Mouse (Mus musculus): ENCODE measurements at regions not wholly inside any gene's neighbourhood (a gene's known extent, or its start where the extent isn't known, plus 50 kb on each side); places are given as distances from the start of the nearest gene placed in this dataset.
A peak's percentile ranks its signal among the peaks of the same experiment; 100 is the strongest.

GRCm38 (mm10) chr5:4595010-4595409 lies 162.8 kb downstream of the Fzd1 start:
- peak in 1 of 2 experiments; percentile 10 for DNase-seq

DNA sequence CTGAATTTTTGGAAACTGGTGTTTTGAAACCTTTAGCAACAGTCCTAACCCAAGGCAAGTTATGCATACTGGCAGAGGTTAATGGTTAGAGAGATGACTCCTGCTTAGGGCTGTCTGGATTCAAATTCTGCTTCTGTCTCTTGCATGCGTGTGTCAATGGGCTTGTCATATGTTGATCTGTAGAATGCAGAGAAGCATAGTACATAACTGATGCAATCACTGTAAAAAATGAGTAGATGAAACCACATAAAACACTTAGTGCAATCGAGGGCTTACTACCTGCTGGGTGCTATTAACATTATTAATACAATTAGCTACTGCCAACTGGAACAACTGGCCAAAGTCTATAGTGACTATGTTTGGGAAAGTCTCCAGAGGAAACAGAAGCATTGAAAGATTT lies 163.3 kb downstream of the Fzd1 start:
- DNase-seq: no peak

DNA sequence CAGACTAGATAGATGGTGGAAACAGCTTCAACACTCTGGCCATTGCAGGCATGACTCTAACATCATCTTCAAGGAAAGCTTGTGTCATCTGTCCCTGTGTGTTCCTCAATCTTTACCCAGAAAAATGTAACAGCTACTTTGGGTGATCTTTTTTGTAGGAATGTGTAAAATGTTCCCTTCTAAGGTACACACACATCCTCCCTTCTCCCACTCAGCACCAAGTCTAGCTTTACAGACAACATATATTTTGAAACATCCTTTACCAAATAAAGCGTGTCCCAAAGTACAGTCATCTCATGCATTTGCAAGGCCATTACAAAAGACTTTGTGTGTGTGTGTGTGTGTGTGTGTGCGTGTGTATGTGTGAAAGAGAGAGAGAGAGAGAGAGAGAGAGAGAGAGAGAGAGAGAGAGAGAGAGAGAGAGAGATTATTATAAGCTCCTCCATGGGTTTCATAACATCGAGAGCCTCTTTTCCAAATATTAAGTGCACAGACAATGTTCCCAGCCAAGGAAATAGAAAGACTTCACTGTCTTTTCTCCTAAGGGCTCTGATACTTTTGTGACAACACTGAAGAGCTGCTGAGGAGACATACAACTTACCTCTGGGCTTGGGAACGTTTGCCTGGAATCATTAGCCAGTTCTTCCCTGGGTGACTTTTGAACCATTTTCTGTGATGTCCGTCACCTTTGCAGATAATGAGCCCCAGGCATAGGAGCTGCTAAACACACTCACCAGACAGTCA lies 164.0 kb downstream of the Fzd1 start:
- DNase-seq: no peak

DNA sequence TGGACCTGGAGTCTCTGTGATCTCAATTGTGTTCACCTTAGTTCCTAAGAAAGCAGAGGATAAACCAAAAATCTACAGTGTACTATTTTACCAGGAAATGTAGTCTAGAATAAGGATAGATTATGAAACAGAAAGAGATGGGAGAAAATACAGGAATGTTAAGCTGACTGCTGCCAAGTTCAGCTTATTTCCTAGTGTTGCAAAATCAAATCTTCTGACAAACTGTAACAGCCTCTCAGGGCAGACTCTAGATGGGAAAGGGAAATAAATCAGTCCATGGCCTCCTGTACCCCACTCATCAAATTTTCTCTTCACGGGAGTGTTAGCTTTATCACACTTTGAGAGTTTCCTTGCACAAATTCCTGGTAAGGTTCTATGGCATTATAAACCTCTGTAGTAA lies 166.1 kb downstream of the Fzd1 start:
- no peak for DNase-seq

DNA sequence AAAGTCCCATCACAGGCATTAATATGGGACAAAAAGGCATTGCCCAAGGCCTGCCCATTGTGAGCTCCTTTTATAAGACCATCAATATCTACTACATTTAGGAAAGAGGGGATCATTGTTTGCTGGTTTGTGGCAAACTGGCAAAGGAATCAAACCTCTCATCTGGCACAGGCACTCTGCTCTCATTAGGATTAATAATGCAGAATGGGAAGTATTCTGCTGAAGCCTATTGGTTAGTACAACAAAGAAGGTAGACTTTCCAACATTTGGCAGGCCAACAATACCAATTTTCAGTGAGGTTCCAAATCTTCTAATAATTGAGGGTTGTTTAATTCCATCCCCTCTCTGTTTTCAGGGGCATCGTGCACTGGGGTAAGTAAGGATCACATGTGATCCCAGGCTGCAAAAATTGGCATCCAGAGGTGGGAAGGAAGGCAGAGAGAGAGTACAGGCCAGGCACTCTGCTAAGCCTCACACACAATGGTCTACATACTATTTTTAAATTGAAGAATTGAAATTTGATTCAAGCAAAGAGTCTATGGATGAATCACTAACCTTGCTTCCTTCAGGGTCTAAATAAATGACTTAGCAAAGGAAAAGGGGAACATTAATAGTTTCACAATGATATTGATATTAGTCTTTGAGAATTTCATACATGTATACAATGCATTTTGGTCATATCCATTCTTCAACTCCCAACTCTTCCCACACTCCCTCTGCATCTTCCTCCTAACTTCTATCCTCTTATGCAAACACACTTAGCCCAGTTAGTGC lies 174.9 kb downstream of the Fzd1 start:
- no peak for DNase-seq

GRCm38 (mm10) chr5:4580185-4580839 lies 177.5 kb downstream of the Fzd1 start:
- no peak for DNase-seq

- DNase-seq: no peak
These were observed 179.0 kb downstream of the Fzd1 start for GRCm38 (mm10) chr5:4578856-4579255.

- DNase-seq: no peak
These were observed 180.7 kb downstream of the Fzd1 start for GRCm38 (mm10) chr5:4577179-4577578.

DNA sequence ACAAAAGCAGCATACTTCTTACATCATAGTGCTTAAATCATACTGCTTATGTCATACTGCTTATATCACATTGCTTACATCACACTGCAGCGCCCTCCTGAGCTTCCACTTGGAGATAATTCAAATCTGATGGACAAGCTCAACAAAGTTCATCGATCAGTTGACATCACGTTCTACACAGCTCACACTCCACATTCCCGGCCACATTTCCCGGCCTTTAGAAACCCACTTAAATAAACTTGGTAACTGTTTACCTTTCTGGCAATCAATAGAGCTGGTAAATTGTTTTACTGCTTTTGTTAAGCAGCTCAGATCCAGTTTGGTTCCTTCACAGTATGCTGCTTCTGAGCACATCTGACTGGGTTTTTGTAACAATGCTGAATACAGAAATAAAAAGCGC lies 194.0 kb downstream of the Fzd1 start:
- DNase-seq: no peak

GRCm38 (mm10) chr5:4561661-4562060 lies 196.2 kb downstream of the Fzd1 start:
- DNase-seq: no peak

- DNase-seq: no peak
These were observed 196.7 kb downstream of the Fzd1 start for GRCm38 (mm10) chr5:4561139-4561470.

DNA sequence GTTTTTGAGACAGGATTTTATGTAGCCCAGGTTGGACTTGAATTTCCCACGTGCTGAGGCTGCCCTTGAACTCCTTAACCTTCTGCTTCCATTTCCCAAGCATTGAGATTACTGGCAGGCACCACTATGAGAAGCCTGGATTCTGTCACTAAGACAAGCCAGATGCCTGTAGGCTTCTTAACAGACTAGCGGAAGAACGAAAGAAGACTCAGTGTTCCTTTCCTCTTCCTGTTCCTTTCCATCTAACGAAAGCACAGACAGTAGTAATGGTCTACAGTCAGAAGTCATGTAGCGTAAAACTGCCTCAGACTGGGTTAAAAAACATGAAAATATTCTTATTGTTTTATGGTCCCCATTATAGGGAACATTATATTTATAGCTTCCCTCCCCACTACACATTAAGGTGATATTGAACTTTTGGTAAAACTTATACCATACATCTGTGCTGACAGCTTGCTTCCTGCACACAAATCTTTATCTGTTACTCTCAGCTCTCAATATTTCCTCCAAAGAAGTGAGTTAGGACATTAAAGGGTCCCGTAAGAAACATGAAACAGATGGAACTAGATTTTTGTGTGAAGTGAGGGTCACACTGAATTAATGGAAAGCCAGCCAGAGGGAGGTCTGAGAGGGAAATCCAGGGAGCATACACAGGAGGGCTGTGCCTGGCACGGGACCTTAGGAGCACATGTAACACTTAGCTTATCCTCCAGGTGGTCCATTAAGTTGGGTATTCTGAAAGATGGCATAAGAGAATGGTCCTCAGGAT lies 197.3 kb downstream of the Fzd1 start:
- no peak for DNase-seq

DNA sequence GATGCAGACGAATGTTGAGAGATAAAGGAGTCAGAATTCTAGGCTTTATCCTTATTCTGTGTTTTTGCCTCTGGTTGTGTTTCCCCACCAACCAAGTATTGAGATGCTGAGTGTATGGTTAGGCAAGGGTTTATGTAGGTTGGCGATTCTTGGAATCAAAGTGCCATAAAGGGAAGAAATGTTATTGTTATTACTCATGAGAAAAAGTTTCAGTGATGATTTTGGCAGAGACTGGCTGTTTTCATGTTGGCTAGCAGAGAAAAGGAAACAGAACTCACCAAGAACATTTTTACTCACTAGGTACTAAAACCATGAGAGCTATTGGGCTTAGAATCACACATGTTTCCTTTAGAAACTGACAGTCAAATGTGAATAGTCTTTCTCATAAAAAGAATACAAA lies 202.9 kb downstream of the Fzd1 start:
- no peak for DNase-seq

DNA sequence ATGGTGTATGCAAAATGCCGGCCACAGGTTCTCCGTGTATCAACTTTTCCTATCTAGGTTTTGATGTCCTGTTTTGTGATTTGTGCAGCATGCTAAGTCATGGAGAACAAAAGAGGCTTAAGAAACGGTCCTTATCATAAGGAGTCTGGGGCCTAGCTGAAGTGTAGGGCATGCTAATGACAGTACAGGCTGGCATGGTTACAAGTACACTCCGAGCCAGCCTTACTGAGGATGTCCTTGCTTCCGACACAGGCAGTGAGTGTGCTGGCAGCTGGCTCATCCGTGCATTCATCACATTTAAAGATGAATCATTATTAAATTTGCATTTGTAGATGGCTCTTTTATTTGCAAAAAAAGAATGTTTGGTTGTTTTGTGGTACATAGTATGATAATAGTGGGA lies 219.3 kb downstream of the Fzd1 start:
- peak; percentile 64 to 72 for DNase-seq

- DNase-seq: no peak
These were observed 221.0 kb downstream of the Fzd1 start for GRCm38 (mm10) chr5:4536790-4537189.

GRCm38 (mm10) chr5:4535951-4536350 lies 221.9 kb downstream of the Fzd1 start:
- no peak for DNase-seq

- no peak for DNase-seq
These were observed 223.3 kb downstream of the Fzd1 start for GRCm38 (mm10) chr5:4534512-4534911.

- DNase-seq: peak in 1 of 2 experiments; percentile 8
These were observed 227.4 kb downstream of the Fzd1 start for GRCm38 (mm10) chr5:4530236-4531067.

GRCm38 (mm10) chr5:4526042-4526815 lies 231.6 kb downstream of the Fzd1 start:
- DNase-seq: no peak

GRCm38 (mm10) chr5:4500599-4500998 lies 257.2 kb downstream of the Fzd1 start:
- DNase-seq: no peak

DNA sequence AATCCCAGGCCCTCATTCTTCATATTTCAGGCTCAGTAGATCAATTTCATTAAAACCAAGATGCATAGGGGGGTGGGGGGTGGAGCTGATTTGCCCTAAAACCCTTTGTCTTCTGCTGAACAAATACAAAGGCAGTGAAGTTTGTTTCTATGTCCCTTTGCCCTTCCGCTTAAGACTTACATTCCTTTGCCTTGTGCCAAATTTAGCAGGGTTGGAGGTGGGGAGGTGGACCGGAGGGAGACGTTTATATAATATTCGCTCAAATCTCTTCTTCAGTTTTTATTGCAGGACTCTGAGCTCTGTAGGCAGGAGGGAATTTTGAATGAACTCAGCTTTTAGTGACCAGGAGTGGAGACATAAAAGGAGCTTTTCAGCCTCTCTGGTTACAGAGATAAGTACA lies 258.8 kb downstream of the Fzd1 start:
- DNase-seq: no peak

Measured in adrenal gland, postnatal 36 days (tissue).